Mouse (Mus musculus): ENCODE data around the gene Mettl23. TPM values are rescaled to one million over a fixed set of nuclear protein-coding genes. Genes with fewer than 3 reads are reported as not detected.

Gene Mettl23
- polyA plus RNA-seq, 1 experiment = 32.7 TPM

- Histone ChIP-seq H3K4me3 (ENCODE audit: insufficient read depth, low read length) (peak overlapping the region; percentile 68; the same call in 1 of the 2 replicates), H3K4me1 (ENCODE audit: control insufficient read depth, insufficient read depth, low read length) (peaks cover 6% of the 10 kb centered on the region; the same call in 1 of the 2 replicates), H3K27ac (ENCODE audit: insufficient read depth, low read length) (no peak overlapping the region)
- TF ChIP-seq CTCF (IDR thresholded peaks at IDR 0.05; ENCODE audit: extremely low read depth, insufficient read depth, low read length) (no peak), POLR2A (IDR thresholded peaks at IDR 0.05; ENCODE audit: extremely low read depth, insufficient read depth, low read length) (no peak)
Measured at GRCm38 (mm10) chr11:116850833-116851477, 7.9 kb downstream of the Mettl23 start.

GRCm38 (mm10) chr11:116851576-116852290 lies 8.7 kb downstream of the Mettl23 start:
- no peak for TF ChIP-seq CTCF (IDR thresholded peaks at IDR 0.05; ENCODE audit: extremely low read depth, insufficient read depth, low read length)
- TF ChIP-seq POLR2A (IDR thresholded peaks at IDR 0.05; ENCODE audit: extremely low read depth, insufficient read depth, low read length) = no peak
- H3K4me3 ChIP-seq (ENCODE audit: insufficient read depth, low read length) = peak overlapping the region; percentile 68
- H3K27ac ChIP-seq (ENCODE audit: insufficient read depth, low read length) = peak overlapping the region; percentile 94
- peaks cover 6% of the 10 kb centered on the region; the same call in 1 of the 2 replicates for H3K4me1 ChIP-seq (ENCODE audit: control insufficient read depth, insufficient read depth, low read length)

DNA sequence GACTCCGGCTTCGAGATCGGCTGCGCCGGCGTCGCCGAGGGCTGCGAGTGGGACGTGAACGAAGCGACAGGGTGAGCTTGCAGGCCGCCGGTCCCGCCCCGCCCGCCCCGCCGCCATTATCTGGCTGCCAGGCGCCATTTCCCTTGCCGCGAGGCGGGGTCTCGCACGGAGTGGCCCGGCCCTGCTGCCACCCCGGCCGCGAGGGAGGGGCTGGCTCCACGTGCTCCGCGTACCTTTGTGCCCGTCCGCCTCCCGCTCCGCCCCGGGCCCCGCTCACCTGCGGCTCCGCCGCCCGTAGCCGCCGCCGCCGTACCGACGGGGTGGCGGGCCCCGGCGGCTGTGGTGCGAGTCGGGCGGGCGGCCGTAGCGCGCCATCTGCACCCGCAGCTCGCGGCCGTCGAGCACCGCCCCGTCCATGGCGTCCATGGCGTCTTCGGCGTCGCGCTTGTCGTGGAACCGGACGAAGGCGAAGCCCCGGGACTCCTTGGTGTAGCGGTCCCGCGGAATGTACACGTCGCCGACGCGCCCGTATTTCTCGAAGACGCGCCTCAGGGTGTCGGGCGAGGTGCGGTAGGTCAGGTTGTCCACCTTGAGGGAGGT lies 9.3 kb downstream of the Mettl23 start, which contains the start of gene Mfsd11:
Gene Mfsd11 (plus strand): TSS at position 150 of the 600 bp plus-strand sequence.
- Histone ChIP-seq H3K4me1 (ENCODE audit: control insufficient read depth, insufficient read depth, low read length) (peaks cover 6% of the 10 kb centered on the region; the same call in 1 of the 2 replicates), H3K27ac (ENCODE audit: insufficient read depth, low read length) (peak within 1 kb of the TSS; percentile 99), H3K4me3 (ENCODE audit: insufficient read depth, low read length) (peak within 1 kb of the TSS; percentile 68)
- TF ChIP-seq CTCF (IDR thresholded peaks at IDR 0.05; ENCODE audit: extremely low read depth, insufficient read depth, low read length) (no peak), POLR2A (IDR thresholded peaks at IDR 0.05; ENCODE audit: extremely low read depth, insufficient read depth, low read length) (no peak)

DNA sequence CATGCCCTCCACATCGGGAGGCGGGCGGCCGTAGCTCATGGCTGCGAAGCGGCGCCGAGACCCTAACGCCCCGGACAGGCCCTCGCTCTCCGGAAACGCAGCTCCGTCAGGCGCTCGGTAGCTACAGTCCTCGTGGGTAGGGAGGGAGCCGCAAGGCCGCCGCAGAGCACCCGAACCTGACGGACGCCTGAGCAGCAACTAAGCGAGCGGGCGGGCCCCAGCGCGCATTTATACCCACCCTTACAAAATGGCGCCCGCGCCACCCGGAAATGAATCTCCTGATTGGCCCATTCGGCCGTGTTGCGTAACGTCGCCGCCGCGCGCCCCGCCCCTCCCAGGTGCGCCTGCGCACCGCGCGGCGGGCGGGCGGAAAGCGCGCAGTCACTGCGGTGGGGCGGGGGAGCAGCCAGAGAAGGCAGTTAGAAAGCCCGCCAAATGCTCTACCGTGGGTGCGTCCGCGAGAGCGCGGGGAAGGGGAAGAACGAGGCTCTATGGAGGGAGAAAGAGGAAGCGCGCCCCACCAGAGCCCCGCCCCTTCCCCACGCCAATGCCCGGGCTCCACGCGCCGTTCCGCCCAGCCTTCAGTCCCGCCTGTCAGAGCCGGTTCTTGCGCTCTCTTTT lies 9.9 kb downstream of the Mettl23 start, which contains the start of gene Srsf2:
Gene Srsf2 (minus strand): TSS at position 204 of the 621 bp plus-strand sequence.
- H3K4me3 ChIP-seq (ENCODE audit: insufficient read depth, low read length) = peak within 1 kb of the TSS; percentile 68
- H3K4me1 ChIP-seq (ENCODE audit: control insufficient read depth, insufficient read depth, low read length) = peaks cover 6% of the 10 kb centered on the region; the same call in 1 of the 2 replicates
- TF ChIP-seq POLR2A (IDR thresholded peaks at IDR 0.05; ENCODE audit: extremely low read depth, insufficient read depth, low read length) (peak; percentile 99), CTCF (IDR thresholded peaks at IDR 0.05; ENCODE audit: extremely low read depth, insufficient read depth, low read length) (no peak)
- peak within 1 kb of the TSS; percentile 99 for H3K27ac ChIP-seq (ENCODE audit: insufficient read depth, low read length)

DNA sequence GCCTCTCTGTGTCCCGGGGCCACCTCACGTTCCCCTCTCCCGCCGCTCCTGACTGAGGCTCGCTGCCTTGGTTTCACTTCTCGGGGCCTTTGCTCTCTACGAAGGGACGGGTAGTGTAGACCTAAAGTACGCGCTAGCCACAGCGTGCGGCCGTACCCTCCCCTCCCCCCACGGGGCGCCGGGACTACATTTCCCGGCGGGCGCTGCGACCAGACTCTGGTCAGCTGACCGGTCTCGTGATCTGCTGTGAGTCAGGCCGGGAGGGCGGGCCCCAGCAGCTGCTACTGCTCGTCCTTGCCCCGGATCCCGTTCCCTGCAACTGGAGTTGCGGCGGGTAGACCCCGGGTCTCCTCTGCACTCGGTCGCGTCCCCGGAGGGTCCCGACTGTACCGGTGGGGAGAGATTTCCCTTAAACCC lies 10.4 kb downstream of the Mettl23 start:
- TF ChIP-seq POLR2A (IDR thresholded peaks at IDR 0.05; ENCODE audit: extremely low read depth, insufficient read depth, low read length) (peak; percentile 93), CTCF (IDR thresholded peaks at IDR 0.05; ENCODE audit: extremely low read depth, insufficient read depth, low read length) (no peak)
- Histone ChIP-seq H3K4me1 (ENCODE audit: control insufficient read depth, insufficient read depth, low read length) (peaks cover 6% of the 10 kb centered on the region; the same call in 1 of the 2 replicates), H3K27ac (ENCODE audit: insufficient read depth, low read length) (peak overlapping the region; percentile 92), H3K4me3 (ENCODE audit: insufficient read depth, low read length) (peak overlapping the region; percentile 68)

- TF ChIP-seq CTCF (IDR thresholded peaks at IDR 0.05; ENCODE audit: extremely low read depth, insufficient read depth, low read length) = no peak
- no peak for TF ChIP-seq POLR2A (IDR thresholded peaks at IDR 0.05; ENCODE audit: extremely low read depth, insufficient read depth, low read length)
- no peak overlapping the region for H3K27ac ChIP-seq (ENCODE audit: insufficient read depth, low read length)
Measured at GRCm38 (mm10) chr11:116854279-116854678, 11.2 kb downstream of the Mettl23 start.

GRCm38 (mm10) chr11:116857183-116857850 lies 14.2 kb downstream of the Mettl23 start:
- H3K4me1 ChIP-seq (ENCODE audit: control insufficient read depth, insufficient read depth, low read length) = peaks cover 3% of the 10 kb centered on the region; the same call in 1 of the 2 replicates
- no peak overlapping the region for H3K27ac ChIP-seq (ENCODE audit: insufficient read depth, low read length)
- TF ChIP-seq POLR2A (IDR thresholded peaks at IDR 0.05; ENCODE audit: extremely low read depth, insufficient read depth, low read length) (no peak), CTCF (IDR thresholded peaks at IDR 0.05; ENCODE audit: extremely low read depth, insufficient read depth, low read length) (no peak)
- H3K4me3 ChIP-seq (ENCODE audit: insufficient read depth, low read length) = no peak overlapping the region

More at GRCm38 (mm10) chr11:116854279-116854678, 11.2 kb downstream of the Mettl23 start:
- H3K4me1 ChIP-seq (ENCODE audit: control insufficient read depth, insufficient read depth, low read length) = peaks cover 6% of the 10 kb centered on the region; the same call in 1 of the 2 replicates
- H3K4me3 ChIP-seq (ENCODE audit: insufficient read depth, low read length) = peak overlapping the region; percentile 68

GRCm38 (mm10) chr11:116864444-116864843 lies 21.4 kb downstream of the Mettl23 start:
- no peak overlapping the region for H3K4me3 ChIP-seq (ENCODE audit: insufficient read depth, low read length)
- TF ChIP-seq POLR2A (IDR thresholded peaks at IDR 0.05; ENCODE audit: extremely low read depth, insufficient read depth, low read length) (no peak), CTCF (IDR thresholded peaks at IDR 0.05; ENCODE audit: extremely low read depth, insufficient read depth, low read length) (no peak)
- H3K4me1 ChIP-seq (ENCODE audit: control insufficient read depth, insufficient read depth, low read length) = no peaks in the 10 kb centered on the region
- H3K27ac ChIP-seq (ENCODE audit: insufficient read depth, low read length) = no peak overlapping the region

Data from cortical plate, adult 2 months (tissue).